Mouse (Mus musculus) cerebellum, adult 8-10 months (tissue): ENCODE measurements around the gene Trim16.
A peak's percentile ranks its signal among the peaks of the same experiment; 100 is the strongest.

ENCODE experiments used
- DNase-seq: peaks from one replicate; pipeline ENCODE4 v3.0.0; 2022

The Trim16 gene

GRCm38 (mm10) chr11:62831906-62832305, 11.9 kb downstream of the Trim16 start:
- no peak for DNase-seq

- no peak for DNase-seq
These were observed 24.5 kb downstream of the Trim16 start for GRCm38 (mm10) chr11:62844562-62844961.

- DNase-seq: no peak
These were observed 25.7 kb downstream of the Trim16 start for GRCm38 (mm10) chr11:62845730-62846129.

- no peak for DNase-seq
These were observed 27.1 kb downstream of the Trim16 start, which contains the start of gene Fbxw10 for GRCm38 (mm10) chr11:62846961-62847654. TSS of gene Fbxw10 (plus strand) at chr11:62847069.

GRCm38 (mm10) chr11:62847655-62848191, 27.7 kb downstream of the Trim16 start:
- no peak for DNase-seq

GRCm38 (mm10) chr11:62848301-62848700, 28.3 kb downstream of the Trim16 start:
- DNase-seq: no peak

GRCm38 (mm10) chr11:62851199-62851598, 31.2 kb downstream of the Trim16 start:
- DNase-seq: peak; percentile 6

- DNase-seq: no peak
These were observed 33.3 kb downstream of the Trim16 start for GRCm38 (mm10) chr11:62853334-62853733.

- no peak for DNase-seq
These were observed 45.5 kb downstream of the Trim16 start for GRCm38 (mm10) chr11:62865562-62865961.

GRCm38 (mm10) chr11:62866685-62867084, 46.7 kb downstream of the Trim16 start:
- DNase-seq: no peak

- no peak for DNase-seq
These were observed 49.2 kb downstream of the Trim16 start for GRCm38 (mm10) chr11:62869201-62869600.

- DNase-seq: no peak
These were observed 49.8 kb downstream of the Trim16 start for GRCm38 (mm10) chr11:62869715-62870371.

- DNase-seq: no peak
These were observed 53.4 kb downstream of the Trim16 start for GRCm38 (mm10) chr11:62873479-62873878.

GRCm38 (mm10) chr11:62875696-62876095, 55.7 kb downstream of the Trim16 start:
- DNase-seq: no peak

GRCm38 (mm10) chr11:62876445-62876844, 56.4 kb downstream of the Trim16 start:
- no peak for DNase-seq

- DNase-seq: no peak
These were observed 57.4 kb downstream of the Trim16 start for GRCm38 (mm10) chr11:62877391-62877790.

GRCm38 (mm10) chr11:62878728-62879127, 58.7 kb downstream of the Trim16 start:
- DNase-seq: no peak

GRCm38 (mm10) chr11:62879220-62880048, 59.4 kb downstream of the Trim16 start, which contains the start of gene Tvp23b:
TSS of gene Tvp23b (plus strand) at chr11:62879455.
- DNase-seq: peak; percentile 98

- DNase-seq: no peak
These were observed 63.4 kb downstream of the Trim16 start for GRCm38 (mm10) chr11:62883407-62883806.

- DNase-seq: no peak
These were observed 65.3 kb downstream of the Trim16 start for GRCm38 (mm10) chr11:62885323-62885722.

- DNase-seq: no peak
These were observed 70.8 kb downstream of the Trim16 start for GRCm38 (mm10) chr11:62890796-62891195.

GRCm38 (mm10) chr11:62891763-62892162, 71.7 kb downstream of the Trim16 start:
- no peak for DNase-seq
